ENCODE assay signal across 9 mouse cellular contexts in genomic region chr8:118849515-118849914, GRCm38 (mm10).
DNase-seq lines count a peak whose midpoint lies in the region; ATAC-seq lines count a peak whose summit lies in the region.
"Had no signal": no experiment of that assay in that cellular context is flagged by ENCODE, and none has a peak within 500 bp of the region (broad histone marks: within the 10 kb centered on the region; RNA-seq: fewer than 3 reads in every experiment).

No protein-coding gene starts in this region.

- H3K27me3 ChIP-seq in hindbrain, embryonic 16.5 days (replicated peaks; ENCODE audit: control insufficient read depth, insufficient read depth, low read length): no peaks in the 10 kb centered on the region
- H3K27me3 ChIP-seq in hindbrain, embryonic 10.5 days (ENCODE audit: insufficient read depth, poor library complexity, severe bottlenecking): no peaks in the 10 kb centered on the region
- H3K27me3 ChIP-seq: midbrain, embryonic 12.5 days had no signal

- peaks cover 8% of the 10 kb centered on the region for H3K4me1 ChIP-seq in hindbrain, embryonic 16.5 days (ENCODE audit: control insufficient read depth, insufficient read depth, low read depth, low read length)
- peaks cover 9% of the 10 kb centered on the region; the same call in 1 of the 2 replicates for H3K4me1 ChIP-seq in hindbrain, embryonic 10.5 days (replicated peaks)

- no peaks in the 10 kb centered on the region for H3K36me3 ChIP-seq in hindbrain, embryonic 16.5 days (ENCODE audit: control insufficient read depth, insufficient read depth, low read length)
- no peaks in the 10 kb centered on the region for H3K36me3 ChIP-seq in hindbrain, embryonic 10.5 days
- H3K36me3 ChIP-seq: limb, embryonic 13.5 days; midbrain, embryonic 12.5 days had no signal

- H3K4me2 ChIP-seq in hindbrain, embryonic 16.5 days (ENCODE audit: low read length): no peak overlapping the region
- H3K4me2 ChIP-seq: limb, embryonic 13.5 days; midbrain, embryonic 12.5 days had no signal

- H3K9ac ChIP-seq in hindbrain, embryonic 16.5 days (ENCODE audit: low read depth, low read length): no peak overlapping the region
- H3K9ac ChIP-seq: limb, embryonic 13.5 days; midbrain, embryonic 12.5 days had no signal

- peak; percentile 72 for ATAC-seq in hindbrain, embryonic 16.5 days

- 47% methylated on average over 3 of the region's 3 CpGs for WGBS in hindbrain, embryonic 16.5 days
- WGBS in hindbrain, embryonic 10.5 days: 87% methylated on average over 3 of the region's 3 CpGs

- no peak overlapping the region for H3K27ac ChIP-seq in hindbrain, embryonic 16.5 days (ENCODE audit: low read depth, low read length)
- no peak overlapping the region for H3K27ac ChIP-seq in hindbrain, embryonic 10.5 days
- H3K27ac ChIP-seq: limb, embryonic 13.5 days; midbrain, embryonic 12.5 days had no signal

- no peak overlapping the region for H3K4me3 ChIP-seq in hindbrain, embryonic 16.5 days (ENCODE audit: low read length)
- H3K4me3 ChIP-seq in hindbrain, embryonic 10.5 days: no peak overlapping the region
- H3K4me3 ChIP-seq: limb, embryonic 13.5 days; midbrain, embryonic 12.5 days had no signal

- DNase-seq in hindbrain, embryonic 10.5 days (ENCODE audit: low spot score): no peak
- peak; percentile 54 for DNase-seq in adrenal gland, postnatal 10 days
- peak; percentile 32 to 49 for DNase-seq in cerebellum, adult 18-20 months
- DNase-seq in layer of hippocampus, adult 9-11 months: peak; percentile 10
- no peak for DNase-seq in urinary bladder, postnatal 4 days (ENCODE audit: low spot score in 2 of 2)
- no peak for DNase-seq in lung, adult 18-20 months

- H3K9me3 ChIP-seq in hindbrain, embryonic 16.5 days (ENCODE audit: control insufficient read depth, low read length): no peaks in the 10 kb centered on the region
- no peaks in the 10 kb centered on the region for H3K9me3 ChIP-seq in hindbrain, embryonic 10.5 days
- H3K9me3 ChIP-seq: limb, embryonic 13.5 days; midbrain, embryonic 12.5 days had no signal

Comparison
In these comparisons a context has a peak if more than half of its experiments do, and no peak if none do; other contexts are left out.
1. DNase-seq: peak in adrenal gland, postnatal 10 days (single experiment), cerebellum, adult 18-20 months (2 of 2) and layer of hippocampus, adult 9-11 months (single experiment); none in hindbrain, embryonic 10.5 days (single experiment), urinary bladder, postnatal 4 days (0 of 2) and lung, adult 18-20 months (0 of 2).